20 mouse cellular contexts compared by ENCODE assay signal in the genomic region with DNA sequence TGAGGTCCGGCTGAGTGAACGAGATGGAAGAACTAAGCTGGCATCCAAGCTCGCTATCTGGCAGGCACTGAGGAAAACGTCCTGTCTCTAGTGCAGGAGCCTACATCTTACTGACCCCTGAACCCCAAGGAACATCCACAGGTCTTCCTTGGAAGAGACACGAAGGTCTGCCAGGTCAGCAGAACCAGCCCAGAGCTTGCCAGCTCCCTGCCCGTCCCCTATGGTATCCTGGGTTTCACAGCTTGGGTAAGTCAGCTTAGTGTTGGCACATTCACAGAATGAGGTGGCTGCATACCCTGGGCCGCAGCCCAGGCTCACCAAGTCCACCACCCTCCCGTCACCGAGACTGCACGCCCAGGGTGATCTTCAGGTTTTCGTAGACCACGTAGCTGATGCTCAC. TPM values are rescaled to one million over a fixed set of nuclear protein-coding genes. Genes with fewer than 3 reads are reported as not detected.
"Had no signal": no experiment of that assay in that cellular context is flagged by ENCODE, and none has a peak within 500 bp of the region (broad histone marks: within the 10 kb centered on the region; RNA-seq: fewer than 3 reads in every experiment).

No protein-coding gene starts in this region.

- H3K27ac ChIP-seq: left cerebral cortex, adult 2 months; liver, embryonic 12.5 days; liver, embryonic 15.5 days; lung, embryonic 15.5 days; midbrain, embryonic 10.5 days; midbrain, embryonic 13.5 days; neural tube, embryonic 13.5 days had no signal

- H3K4me3 ChIP-seq: left cerebral cortex, adult 2 months; liver, embryonic 12.5 days; liver, embryonic 15.5 days; lung, embryonic 15.5 days; megakaryocyte, embryonic 14.5 days; midbrain, embryonic 10.5 days; midbrain, embryonic 13.5 days; myocyte; neural tube, embryonic 13.5 days had no signal

- H3K9ac ChIP-seq: liver, embryonic 12.5 days; liver, embryonic 15.5 days; lung, embryonic 15.5 days; midbrain, embryonic 13.5 days; neural tube, embryonic 13.5 days had no signal

- DNase-seq: layer of hippocampus, postnatal 36 days; lung, adult 18-20 months; lung, postnatal 10 days; lung, postnatal 36 days; retina, postnatal 1 day; right cerebral cortex, postnatal 25 days; thymus, adult 18-20 months; thymus, postnatal 36 days had no signal

- H3K27me3 ChIP-seq: liver, embryonic 12.5 days; liver, embryonic 15.5 days; lung, embryonic 15.5 days; midbrain, embryonic 13.5 days; neural tube, embryonic 13.5 days had no signal

- H3K4me2 ChIP-seq: liver, embryonic 12.5 days; liver, embryonic 15.5 days; lung, embryonic 15.5 days; midbrain, embryonic 13.5 days; neural tube, embryonic 13.5 days had no signal

- ATAC-seq: intestine, embryonic 16.5 days; liver, embryonic 12.5 days; midbrain, embryonic 13.5 days; midbrain, embryonic 16.5 days had no signal

- H3K9me3 ChIP-seq: liver, embryonic 12.5 days; liver, embryonic 15.5 days; lung, embryonic 15.5 days; megakaryocyte, embryonic 14.5 days; midbrain, embryonic 10.5 days; midbrain, embryonic 13.5 days; neural tube, embryonic 13.5 days had no signal

- H3K4me1 ChIP-seq: midbrain, embryonic 10.5 days; midbrain, embryonic 13.5 days; neural tube, embryonic 13.5 days had no signal

RNA-seq across cellular contexts. Expression of gene Lcn2, which starts 27.7 kb away (rescaled TPM):
- polyA plus RNA-seq: limb, embryonic 11.5 days; midbrain, embryonic 10.5 days had no signal
